Mouse (Mus musculus) small intestine, adult 2 months (tissue): ENCODE measurements at regions not wholly inside any gene's neighbourhood (a gene's known extent, or its start where the extent isn't known, plus 50 kb on each side); places are given as distances from the start of the nearest gene placed in this dataset.

Experiments
- CTCF ChIP-seq: fragments of 200-500 bp; IDR thresholded peaks from 2 replicates; pipeline ENCODE4 v1.5.1; 2012; ENCODE audit warnings: low read depth, mild to moderate bottlenecking, control low read depth, inconsistent platforms, low read length, moderate library complexity, mixed read lengths; ENCODE audit not compliant: insufficient replicate concordance, insufficient read length; ENCODE audit errors: extremely low read depth
- POLR2A ChIP-seq: fragments of 200-500 bp; IDR thresholded peaks from 2 replicates; pipeline ENCODE4 v1.6.1; 2012; ENCODE audit warnings: low read depth, mild to moderate bottlenecking, control low read depth, inconsistent platforms, low read length, moderate library complexity

GRCm38 (mm10) chr11:117040829-117041228 is 74.1 kb upstream of the Sec14l1 start:
- TF ChIP-seq CTCF (no peak), POLR2A (no peak)
